Mouse (Mus musculus) neural tube, embryonic 14.5 days (tissue): ENCODE results near the gene Arid3b. TPM values are rescaled to one million over a fixed set of nuclear protein-coding genes. Genes with fewer than 3 reads are reported as not detected.

Experiments used
- ATAC-seq: fragments of 200-750 bp; cut with Nextera tagmentation; 2 replicates; pipeline ENCODE4 v1.8.0; 2017; ENCODE audit warnings: low read depth, mild to moderate bottlenecking, moderate TSS enrichment, moderate library complexity
- H3K27ac ChIP-seq: fragments of 300-500 bp; sonication (generic); 2 replicates; pipeline ENCODE4 v1.5.1; 2014; ENCODE audit warnings: low read depth, mild to moderate bottlenecking, control low read depth, low read length, moderate library complexity, mixed read lengths
- H3K27me3 ChIP-seq: fragments of 300-500 bp; sonication (generic); 2 replicates; pipeline ENCODE4 v1.6.1; 2014; ENCODE audit warnings: low read length; ENCODE audit not compliant: control insufficient read depth, insufficient read depth
- H3K36me3 ChIP-seq: fragments of 300-500 bp; sonication (generic); 2 replicates; pipeline ENCODE4 v1.6.1; 2014; ENCODE audit warnings: low read length, mixed read lengths; ENCODE audit not compliant: control insufficient read depth, insufficient read depth
- H3K4me1 ChIP-seq: fragments of 300-500 bp; sonication (generic); 2 replicates; pipeline ENCODE4 v1.6.1; 2014; ENCODE audit warnings: low read length; ENCODE audit not compliant: control insufficient read depth, insufficient read depth
- H3K4me2 ChIP-seq: fragments of 300-500 bp; sonication (generic); 2 replicates; pipeline ENCODE4 v1.6.1; 2014; ENCODE audit warnings: mild to moderate bottlenecking, low read depth, low read length, control low read depth
- H3K4me3 ChIP-seq: fragments of 300-500 bp; sonication (generic); 2 replicates; pipeline ENCODE4 v1.5.1; 2014; ENCODE audit warnings: low read depth, low read length, control low read depth, mixed read lengths
- H3K9ac ChIP-seq: fragments of 300-500 bp; sonication (generic); replicated peaks from 2 replicates; pipeline ENCODE4 v1.6.1; 2014; ENCODE audit warnings: low read depth, mild to moderate bottlenecking, control low read depth, low read length, mixed read lengths
- H3K9me3 ChIP-seq: fragments of 300-500 bp; sonication (generic); 2 replicates; pipeline ENCODE4 v1.6.1; 2016; ENCODE audit warnings: low read length; ENCODE audit not compliant: control insufficient read depth
- WGBS: fragments of 180-500 bp; shearing (Covaris S2); extraction: QIAGEN DNeasy Blood & Tissue Kit; methylation state at CpG from one replicate; pipeline ENCODE4 v1.1.7; 2014; 5-methylcytosine and 5-hydroxymethylcytosine counted together
- polyA plus RNA-seq: library from polyadenylated mRNA; unstranded; fragments of >200 nt; fragmentation: Nextera tagmentation; extraction: Ambion mirVana; gene quantifications from 2 replicates; pipeline ENCODE4 v1.2.1, GENCODE M21; 2014

Gene Arid3b
- polyA plus RNA-seq, 1 experiment from 2014 or later, result 6.3 TPM

DNA sequence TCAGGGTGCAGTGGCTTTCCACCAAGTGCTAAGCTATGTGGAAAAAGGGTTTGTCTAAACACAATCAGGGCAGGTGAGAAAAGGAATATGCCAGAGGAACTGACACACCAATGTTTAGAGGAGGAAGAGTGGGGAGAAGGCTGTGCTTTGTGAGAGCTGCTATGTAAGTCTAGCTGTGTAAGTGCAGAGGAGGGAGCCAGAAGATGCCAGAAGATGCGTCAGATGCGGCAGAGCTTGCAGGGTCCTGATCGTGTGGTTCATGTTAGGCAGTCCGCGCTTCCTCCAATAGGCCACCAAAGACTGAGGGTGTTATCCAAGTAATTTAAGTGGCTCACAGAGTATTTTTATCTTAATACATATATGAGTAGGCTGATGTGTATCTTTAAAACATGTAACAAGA, 31.3 kb upstream of the Arid3b start:
- 89% methylated on average over 5 of the region's 5 CpGs for WGBS
- Histone ChIP-seq H3K9ac (no peak overlapping the region), H3K4me1 (no peaks in the 10 kb centered on the region), H3K4me3 (no peak overlapping the region), H3K4me2 (no peak overlapping the region), H3K27me3 (no peaks in the 10 kb centered on the region), H3K36me3 (no peaks in the 10 kb centered on the region), H3K27ac (no peak overlapping the region), H3K9me3 (no peaks in the 10 kb centered on the region)
- ATAC-seq, result no peak

DNA sequence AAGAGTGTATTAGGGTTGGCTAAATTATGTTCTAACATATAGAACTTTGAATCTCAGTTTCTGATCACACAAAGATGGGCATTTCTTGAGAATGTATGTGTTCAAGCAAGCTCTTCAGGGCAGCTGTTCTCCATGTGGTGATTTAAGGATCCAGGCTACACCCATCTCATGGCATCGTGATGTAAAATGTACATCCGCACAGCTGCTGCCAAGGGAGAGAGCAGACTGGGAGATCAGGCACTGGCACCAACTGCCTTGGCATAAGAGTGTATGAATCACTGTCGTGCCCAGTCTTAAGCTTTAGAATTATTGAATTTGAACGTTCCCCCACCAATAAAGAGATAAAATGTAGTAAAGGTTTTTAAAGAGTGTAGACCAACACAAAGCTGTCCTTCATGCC, 30.6 kb upstream of the Arid3b start:
- 87% methylated on average over 4 of the region's 4 CpGs for WGBS
- no peaks in the 10 kb centered on the region for H3K36me3 ChIP-seq
- no peak overlapping the region for H3K4me2 ChIP-seq
- no peak overlapping the region for H3K9ac ChIP-seq
- 0 out of 2 replicates have a peak, but pooled peaks cover 1% of the 10 kb centered on the region for H3K4me1 ChIP-seq
- no peak overlapping the region for H3K4me3 ChIP-seq
- no peaks in the 10 kb centered on the region for H3K9me3 ChIP-seq
- H3K27ac ChIP-seq, result no peak overlapping the region
- ATAC-seq, result no peak
- no peaks in the 10 kb centered on the region for H3K27me3 ChIP-seq

DNA sequence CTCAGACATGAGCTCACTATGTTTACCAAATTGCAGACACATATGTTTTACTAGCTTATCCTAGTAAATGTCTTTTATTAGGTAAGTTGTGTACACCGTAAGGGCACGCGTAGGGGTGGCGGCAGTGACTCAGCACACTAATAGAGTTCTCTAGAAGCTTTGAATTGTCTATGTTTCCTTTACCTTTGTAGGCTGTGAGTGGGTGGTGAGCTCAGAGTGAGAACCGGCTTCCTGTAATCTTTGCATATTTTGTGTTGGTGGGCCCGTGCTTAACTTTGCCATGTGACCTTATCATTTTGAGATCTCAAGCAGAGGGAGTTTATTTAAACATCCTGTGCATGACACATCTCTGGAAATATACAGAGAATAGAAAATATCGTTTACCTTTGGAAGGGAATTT, 29.9 kb upstream of the Arid3b start:
- Histone ChIP-seq H3K4me1 (0 out of 2 replicates have a peak, but pooled peaks cover 4% of the 10 kb centered on the region), H3K4me3 (no peak overlapping the region), H3K27ac (no peak overlapping the region), H3K36me3 (no peaks in the 10 kb centered on the region), H3K9me3 (no peaks in the 10 kb centered on the region), H3K9ac (no peak overlapping the region), H3K4me2 (no peak overlapping the region), H3K27me3 (no peaks in the 10 kb centered on the region)
- no peak for ATAC-seq
- 88% methylated on average over 7 of the region's 7 CpGs for WGBS

DNA sequence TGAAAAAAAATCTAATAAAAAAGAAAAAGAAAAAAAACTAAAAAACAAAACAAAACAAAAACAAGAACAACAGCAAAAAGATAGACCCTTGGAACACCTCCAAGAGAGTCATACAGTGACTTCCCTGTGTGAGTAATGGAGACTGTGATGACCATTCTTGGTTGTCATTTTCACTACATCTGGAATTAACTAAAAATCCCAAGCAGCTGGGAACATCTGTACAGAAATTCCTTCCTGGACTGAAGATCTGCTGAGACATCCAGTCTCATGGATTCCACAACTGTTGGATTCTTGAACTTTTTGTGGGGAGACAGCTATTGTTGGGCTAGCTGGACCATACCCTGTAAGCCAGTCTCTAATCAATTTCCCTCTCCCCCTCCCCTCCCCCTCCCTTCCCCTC, 27.7 kb upstream of the Arid3b start:
- no peak for ATAC-seq
- Histone ChIP-seq H3K9me3 (no peaks in the 10 kb centered on the region), H3K27ac (no peak overlapping the region), H3K9ac (no peak overlapping the region), H3K27me3 (no peaks in the 10 kb centered on the region), H3K4me3 (no peak overlapping the region), H3K4me1 (0 out of 2 replicates have a peak, but pooled peaks cover 4% of the 10 kb centered on the region), H3K36me3 (no peaks in the 10 kb centered on the region), H3K4me2 (no peak overlapping the region)

DNA sequence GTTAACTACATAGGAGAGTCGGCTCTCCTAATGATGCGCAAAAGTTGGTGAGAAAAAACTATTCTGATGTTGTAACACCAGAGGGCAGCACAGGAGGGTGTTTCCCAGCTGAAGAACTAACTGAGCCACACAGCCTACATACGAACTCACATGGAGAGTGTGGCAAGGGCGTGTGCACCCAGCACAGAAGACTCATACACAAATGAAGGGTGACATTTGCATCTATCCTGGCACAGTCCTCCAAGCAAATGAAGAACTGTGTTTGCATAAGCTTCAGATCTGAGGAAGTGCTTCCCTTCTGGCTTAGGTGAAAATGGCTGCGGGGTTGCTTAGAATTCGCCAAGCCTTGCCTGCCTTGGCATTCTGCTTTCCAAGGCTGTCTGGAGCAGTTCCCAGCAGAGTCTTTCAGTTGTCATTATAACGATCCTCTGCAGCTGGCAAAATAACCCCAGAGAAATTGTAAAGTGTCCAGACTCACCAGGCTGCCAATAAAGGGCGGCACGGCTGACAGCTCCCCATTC, 25.4 kb upstream of the Arid3b start:
- H3K4me1 ChIP-seq, result 0 out of 2 replicates have a peak, but pooled peaks cover 4% of the 10 kb centered on the region
- H3K4me3 ChIP-seq, result no peak overlapping the region
- H3K9me3 ChIP-seq, result no peaks in the 10 kb centered on the region
- H3K27me3 ChIP-seq, result no peaks in the 10 kb centered on the region
- peak; percentile 51; the same call in 1 of the 2 replicates for ATAC-seq
- no peaks in the 10 kb centered on the region for H3K36me3 ChIP-seq
- 26% methylated on average over 9 of the region's 9 CpGs for WGBS
- no peak overlapping the region for H3K9ac ChIP-seq
- H3K4me2 ChIP-seq, result no peak overlapping the region; the same call in 1 of the 2 replicates
- H3K27ac ChIP-seq, result no peak overlapping the region

DNA sequence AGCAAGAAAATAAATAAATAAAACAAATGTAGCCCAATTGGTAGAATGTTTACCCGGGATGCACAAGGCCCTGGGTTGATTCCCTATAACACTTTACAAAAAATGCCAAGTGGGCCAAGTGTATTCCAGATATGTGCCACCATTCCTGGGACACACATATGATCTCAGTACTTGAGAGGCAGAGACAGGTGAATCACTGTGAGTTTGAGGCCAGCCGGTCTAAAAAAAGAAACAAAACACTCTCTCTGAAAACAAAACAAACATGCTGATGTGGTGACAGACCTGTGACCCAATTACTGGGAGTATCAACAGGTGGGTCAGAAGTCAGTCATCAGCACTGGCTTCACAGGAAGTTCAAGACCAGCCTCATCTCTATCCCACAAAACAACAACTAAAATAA, 19.9 kb upstream of the Arid3b start:
- Histone ChIP-seq H3K4me3 (no peak overlapping the region), H3K27ac (no peak overlapping the region), H3K4me1 (no peaks in the 10 kb centered on the region), H3K36me3 (no peaks in the 10 kb centered on the region), H3K4me2 (no peak overlapping the region), H3K27me3 (no peaks in the 10 kb centered on the region), H3K9ac (no peak overlapping the region), H3K9me3 (no peaks in the 10 kb centered on the region)
- ATAC-seq, result no peak
- WGBS, result 87% methylated on average over 2 of the region's 2 CpGs

DNA sequence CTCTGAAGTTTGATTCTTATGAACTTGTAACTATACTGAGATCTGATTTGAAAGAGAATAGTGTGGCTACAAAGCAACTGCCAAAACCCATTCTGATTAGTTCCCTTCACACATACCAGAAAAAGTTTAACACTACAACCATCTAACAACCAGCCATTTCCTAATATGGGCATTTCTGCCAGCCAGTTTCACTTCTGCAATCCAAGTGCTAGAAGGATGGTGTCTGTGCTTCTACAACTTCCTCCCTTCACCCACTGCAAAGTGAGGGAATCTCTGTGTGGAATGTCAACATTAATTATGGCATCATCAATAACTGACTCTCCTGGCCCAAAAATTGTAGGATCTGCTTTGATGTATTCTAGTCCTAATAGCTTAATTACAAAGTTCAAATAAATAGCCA, 17.7 kb upstream of the Arid3b start:
- H3K4me1 ChIP-seq, result no peaks in the 10 kb centered on the region
- no peak overlapping the region for H3K9ac ChIP-seq
- no peak overlapping the region for H3K4me2 ChIP-seq
- H3K4me3 ChIP-seq, result no peak overlapping the region
- H3K36me3 ChIP-seq, result no peaks in the 10 kb centered on the region
- no peak for ATAC-seq
- H3K27me3 ChIP-seq, result no peaks in the 10 kb centered on the region
- no peak overlapping the region for H3K27ac ChIP-seq
- H3K9me3 ChIP-seq, result no peaks in the 10 kb centered on the region

DNA sequence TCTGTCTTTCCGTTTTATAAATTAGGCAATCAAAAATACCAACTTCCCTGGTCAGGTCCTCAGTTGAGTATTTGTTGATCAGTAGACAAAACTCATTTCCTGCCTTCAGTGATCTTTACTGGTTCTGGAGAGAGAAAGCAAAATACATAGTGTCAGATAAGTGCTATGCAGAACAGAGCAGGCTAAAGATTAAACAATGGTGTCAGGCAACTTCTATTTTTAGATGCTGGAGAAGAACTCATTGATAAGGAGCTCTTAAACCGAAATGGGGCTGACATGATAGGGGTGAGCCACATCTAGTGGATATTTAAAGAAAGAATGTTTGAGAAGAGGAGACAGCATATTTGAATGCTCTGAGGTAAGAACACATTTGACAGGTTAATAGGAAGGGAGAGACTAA, 2.4 kb upstream of the Arid3b start:
- Histone ChIP-seq H3K36me3 (no peaks in the 10 kb centered on the region), H3K4me2 (no peak overlapping the region), H3K27ac (no peak overlapping the region), H3K9ac (no peak overlapping the region), H3K4me1 (peaks cover 9% of the 10 kb centered on the region; the same call in 1 of the 2 replicates), H3K4me3 (no peak overlapping the region), H3K9me3 (no peaks in the 10 kb centered on the region), H3K27me3 (no peaks in the 10 kb centered on the region)
- ATAC-seq, result no peak
- WGBS, result 94% methylated on average over 2 of the region's 2 CpGs

DNA sequence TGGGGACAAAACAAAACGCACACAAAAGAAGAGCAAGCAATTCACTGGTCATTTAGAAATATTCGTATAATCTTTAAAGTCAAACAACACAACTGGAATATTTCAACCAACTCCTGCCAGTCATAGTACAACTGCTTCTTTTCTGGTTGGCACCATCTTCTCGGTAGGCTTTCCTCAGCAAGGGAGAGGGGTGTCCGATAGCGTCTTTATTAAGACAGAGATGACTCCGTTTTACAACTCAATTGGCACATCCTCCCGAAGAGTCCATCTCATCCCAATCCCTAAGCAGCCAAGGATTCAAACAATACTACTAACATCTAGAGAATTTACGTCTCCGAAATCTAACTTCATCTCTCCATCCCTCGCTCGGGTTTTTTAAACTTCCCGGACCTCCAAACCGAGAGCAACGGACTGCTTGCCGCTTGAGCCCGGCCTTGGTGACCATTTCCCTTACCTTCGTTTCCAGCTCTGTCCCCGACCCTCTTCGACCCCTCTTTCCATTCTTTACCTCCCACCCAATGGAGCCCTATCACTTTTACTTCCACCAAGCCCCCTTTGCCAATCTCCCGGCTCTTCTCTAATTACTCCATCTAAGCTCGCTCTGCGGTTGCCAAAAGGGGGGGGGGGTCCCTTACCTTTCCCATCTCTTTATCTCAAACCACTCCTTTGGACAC, 615 bp downstream of the Arid3b start:
- H3K27me3 ChIP-seq, result no peaks in the 10 kb centered on the region
- peak overlapping the region; percentile 69 for H3K27ac ChIP-seq
- under 1% methylated on average over 20 of the region's 22 CpGs for WGBS
- H3K4me2 ChIP-seq, result peak overlapping the region; percentile 68
- peak overlapping the region; percentile 82 for H3K4me3 ChIP-seq
- H3K36me3 ChIP-seq, result no peaks in the 10 kb centered on the region
- peaks cover 31% of the 10 kb centered on the region for H3K4me1 ChIP-seq
- H3K9me3 ChIP-seq, result no peaks in the 10 kb centered on the region
- ATAC-seq, result peak; percentile 16; the same call in 1 of the 2 replicates
- peak overlapping the region; percentile 78 for H3K9ac ChIP-seq
